15 mouse cellular contexts compared by ENCODE assay signal in genomic region chr2:157429735-157430134, GRCm38 (mm10). TPM values are rescaled to one million over a fixed set of nuclear protein-coding genes. Genes with fewer than 3 reads are reported as not detected.
A peak's percentile ranks its signal among the peaks of the same experiment; 100 is the strongest.
DNase-seq lines count a peak whose midpoint lies in the region; ATAC-seq lines count a peak whose summit lies in the region.
"Had no signal": no experiment of that assay in that cellular context is flagged by ENCODE, and none has a peak within 500 bp of the region (broad histone marks: within the 10 kb centered on the region; RNA-seq: fewer than 3 reads in every experiment).

No protein-coding gene starts in this region.

- no peak for DNase-seq in hindbrain, embryonic 14.5 days (ENCODE audit: low spot score)
- DNase-seq in hindbrain, embryonic 11.5 days (ENCODE audit: low spot score), result no peak
- DNase-seq in neural tube, embryonic 10.5 days (ENCODE audit: extremely low spot score, low spot score), result no peak
- DNase-seq in cerebellum, adult 8-10 months, result no peak
- DNase-seq in thymus, postnatal 0 days (ENCODE audit: low spot score), result no peak
- DNase-seq in kidney, postnatal 25 days, result no peak
- DNase-seq: adrenal gland, postnatal 14 days; B cell, adult 2 months; gastrocnemius, postnatal 14 days; lung, postnatal 10 days had no signal

- 87% methylated on average over 7 of the region's 7 CpGs for WGBS in hindbrain, embryonic 14.5 days
- 79% methylated on average over 7 of the region's 7 CpGs for WGBS in hindbrain, embryonic 11.5 days
- 84% methylated on average over 7 of the region's 7 CpGs for WGBS in neural tube, embryonic 13.5 days
- 58% methylated on average over 7 of the region's 7 CpGs for WGBS in embryonic facial prominence, embryonic 15.5 days

- peak overlapping the region; percentile 32; the same call in 1 of the 2 replicates for H3K27ac ChIP-seq in hindbrain, embryonic 14.5 days
- no peak overlapping the region for H3K27ac ChIP-seq in hindbrain, embryonic 11.5 days (ENCODE audit: low read depth, low read length)
- H3K27ac ChIP-seq in neural tube, embryonic 13.5 days (replicated peaks), result peak overlapping the region; percentile 33; the same call in 1 of the 2 replicates
- H3K27ac ChIP-seq in embryonic facial prominence, embryonic 15.5 days (replicated peaks), result peak overlapping the region; percentile 24; the same call in 1 of the 2 replicates

- H3K27me3 ChIP-seq in hindbrain, embryonic 14.5 days (ENCODE audit: control insufficient read depth, insufficient read depth, low read length), result no peaks in the 10 kb centered on the region
- no peaks in the 10 kb centered on the region for H3K27me3 ChIP-seq in hindbrain, embryonic 11.5 days (ENCODE audit: control insufficient read depth, insufficient read depth, low read length)
- H3K27me3 ChIP-seq in neural tube, embryonic 13.5 days, result no peaks in the 10 kb centered on the region
- no peaks in the 10 kb centered on the region for H3K27me3 ChIP-seq in embryonic facial prominence, embryonic 15.5 days
- H3K27me3 ChIP-seq: forebrain, embryonic 13.5 days; Patski had no signal

- H3K36me3 ChIP-seq in hindbrain, embryonic 14.5 days (replicated peaks; ENCODE audit: control insufficient read depth, insufficient read depth), result peaks cover 26% of the 10 kb centered on the region
- H3K36me3 ChIP-seq in hindbrain, embryonic 11.5 days (ENCODE audit: control insufficient read depth, insufficient read depth, low read length), result no peaks in the 10 kb centered on the region
- H3K36me3 ChIP-seq in neural tube, embryonic 13.5 days, result peaks cover 35% of the 10 kb centered on the region
- H3K36me3 ChIP-seq in embryonic facial prominence, embryonic 15.5 days, result no peaks in the 10 kb centered on the region

- peaks cover 76% of the 10 kb centered on the region for H3K4me1 ChIP-seq in hindbrain, embryonic 14.5 days (replicated peaks; ENCODE audit: control insufficient read depth, insufficient read depth, low read length)
- peaks cover 15% of the 10 kb centered on the region for H3K4me1 ChIP-seq in hindbrain, embryonic 11.5 days (replicated peaks; ENCODE audit: control insufficient read depth, insufficient read depth, low read length)
- H3K4me1 ChIP-seq in neural tube, embryonic 13.5 days (replicated peaks), result peaks cover 97% of the 10 kb centered on the region
- peaks cover 92% of the 10 kb centered on the region for H3K4me1 ChIP-seq in embryonic facial prominence, embryonic 15.5 days

- no peaks in the 10 kb centered on the region for H3K9me3 ChIP-seq in hindbrain, embryonic 14.5 days (ENCODE audit: control insufficient read depth, low read length)
- H3K9me3 ChIP-seq in hindbrain, embryonic 11.5 days (ENCODE audit: control insufficient read depth, low read length), result no peaks in the 10 kb centered on the region
- H3K9me3 ChIP-seq in neural tube, embryonic 13.5 days, result no peaks in the 10 kb centered on the region
- H3K9me3 ChIP-seq in embryonic facial prominence, embryonic 15.5 days (replicated peaks), result no peaks in the 10 kb centered on the region
- H3K9me3 ChIP-seq: forebrain, embryonic 13.5 days had no signal

- H3K4me2 ChIP-seq in hindbrain, embryonic 14.5 days (replicated peaks), result no peak overlapping the region
- H3K4me2 ChIP-seq in hindbrain, embryonic 11.5 days (replicated peaks; ENCODE audit: low read depth, low read length), result no peak overlapping the region
- H3K4me2 ChIP-seq in neural tube, embryonic 13.5 days, result no peak overlapping the region
- no peak overlapping the region for H3K4me2 ChIP-seq in embryonic facial prominence, embryonic 15.5 days (replicated peaks)
- H3K4me2 ChIP-seq: forebrain, embryonic 13.5 days; liver, embryonic 11.5 days had no signal

- no peak overlapping the region for H3K4me3 ChIP-seq in hindbrain, embryonic 14.5 days (replicated peaks; ENCODE audit: low read length)
- H3K4me3 ChIP-seq in hindbrain, embryonic 11.5 days (ENCODE audit: low read depth, low read length), result no peak overlapping the region
- no peak overlapping the region for H3K4me3 ChIP-seq in neural tube, embryonic 13.5 days
- no peak overlapping the region for H3K4me3 ChIP-seq in embryonic facial prominence, embryonic 15.5 days (replicated peaks)
- H3K4me3 ChIP-seq: forebrain, embryonic 13.5 days had no signal

- ATAC-seq in hindbrain, embryonic 14.5 days (ENCODE audit: low FRiP score), result no peak
- no peak for ATAC-seq in hindbrain, embryonic 11.5 days (ENCODE audit: low FRiP score)
- no peak for ATAC-seq in neural tube, embryonic 13.5 days (ENCODE audit: low read depth)
- no peak for ATAC-seq in embryonic facial prominence, embryonic 15.5 days (ENCODE audit: insufficient number of reproducible peaks, low FRiP score, low TSS enrichment, low read depth)
- ATAC-seq: forebrain, embryonic 13.5 days; Patski had no signal

- H3K9ac ChIP-seq in hindbrain, embryonic 14.5 days, result no peak overlapping the region
- H3K9ac ChIP-seq in hindbrain, embryonic 11.5 days (ENCODE audit: low read depth, low read length), result no peak overlapping the region
- peak overlapping the region; percentile 34; the same call in 1 of the 2 replicates for H3K9ac ChIP-seq in neural tube, embryonic 13.5 days
- no peak overlapping the region for H3K9ac ChIP-seq in embryonic facial prominence, embryonic 15.5 days
- H3K9ac ChIP-seq: forebrain, embryonic 13.5 days had no signal

RNA-seq across cellular contexts. Expression of gene Src, which starts 11.5 kb away (rescaled TPM):
- 24.8 and 30.1 TPM in 2 replicates for polyA plus RNA-seq in hindbrain, embryonic 14.5 days (2014; fragmentation: Nextera tagmentation; extraction: Ambion mirVana)
- 13.0 and 14.4 TPM in 2 replicates for polyA plus RNA-seq in hindbrain, embryonic 11.5 days (2014; fragmentation: Nextera tagmentation; extraction: Ambion mirVana)
- polyA plus RNA-seq in neural tube, embryonic 13.5 days (2015; fragmentation: Nextera tagmentation; extraction: Ambion mirVana), result 32.0 and 32.5 TPM in 2 replicates
- polyA plus RNA-seq in embryonic facial prominence, embryonic 15.5 days (2015; fragmentation: Nextera tagmentation; extraction: Ambion mirVana), result 20.7 and 21.3 TPM in 2 replicates
- 5.3 and 5.9 TPM in 2 replicates for polyA plus RNA-seq in thymus, postnatal 0 days (2015; fragmentation: Nextera tagmentation; extraction: Ambion mirVana)
